Mouse (Mus musculus): Measurements from ENCODE around the gene Rab39. TPM values are rescaled to one million over a fixed set of nuclear protein-coding genes. Genes with fewer than 3 reads are reported as not detected.

The Rab39 gene
- total and polyA plus RNA-seq, 3 experiments = 0.91 to 2.7 (median 2.4) TPM

DNA sequence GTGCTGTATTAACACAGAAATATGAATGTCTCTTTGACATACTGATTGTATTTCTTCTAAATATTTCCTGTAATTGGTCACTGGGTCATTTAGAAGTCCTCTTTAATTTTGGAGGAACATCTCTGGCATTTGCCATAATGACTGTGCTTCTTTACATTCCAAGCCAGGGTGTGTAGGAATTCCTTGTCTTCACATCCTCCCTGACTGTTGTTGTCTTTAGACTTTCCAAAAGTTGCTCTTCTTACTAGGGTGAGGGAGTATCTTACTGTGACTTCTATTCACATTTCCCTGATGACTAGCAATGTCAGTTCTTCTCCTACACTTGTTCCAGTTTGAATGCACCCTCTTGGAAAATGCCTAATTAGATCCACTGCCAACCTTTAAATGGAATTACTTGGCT, 48.8 kb upstream of the Rab39 start:
- no peak overlapping the region for H3K4me2 ChIP-seq (ENCODE audit: insufficient read depth, low read depth, poor library complexity, severe bottlenecking)
- H3K79me2 ChIP-seq (replicated peaks; ENCODE audit: control insufficient read depth, extremely low read depth, insufficient read depth, poor library complexity, severe bottlenecking) = no peaks in the 10 kb centered on the region
- dilution Hi-C loops (cut with MboI; ENCODE audit: extremely low pct_ligation_motif_present, extremely low pct_unique_long_range_greater_than_20kb, low sequenced_read_pairs) = no loop called here
- no peaks in the 10 kb centered on the region for H3K36me3 ChIP-seq (replicated peaks in 1 of 2; ENCODE audit: control insufficient read depth in 1 of 2, insufficient read depth in 1 of 2, low read length in 1 of 2)
- no peaks in the 10 kb centered on the region for H3K27me3 ChIP-seq (replicated peaks)
- DNase-seq (ENCODE audit: extremely low read depth) = no peak
- in situ Hi-C loops (cut with MboI; ENCODE audit: low pct_ligation_motif_present, low pct_unique_long_range_greater_than_20kb, low sequenced_read_pairs) = no loop called here
- no peaks in the 10 kb centered on the region for H3K4me1 ChIP-seq (ENCODE audit: control insufficient read depth in 1 of 2, insufficient read depth in 2 of 2)
- no peak overlapping the region for H3K27ac ChIP-seq (ENCODE audit: insufficient read depth, low read depth)
- H3K9ac ChIP-seq (ENCODE audit: insufficient read depth, low read depth) = no peak overlapping the region
- TF ChIP-seq JUND (conservative IDR thresholded peaks at IDR 0.05; ENCODE audit: low read depth, low read length) = no peak
- no peak overlapping the region for H3K4me3 ChIP-seq (replicated peaks in 1 of 3; ENCODE audit: low read depth in 2 of 3, low read length in 2 of 3, poor library complexity in 1 of 3)
- H3K9me3 ChIP-seq (replicated peaks; ENCODE audit: low read length) = no peaks in the 10 kb centered on the region

DNA sequence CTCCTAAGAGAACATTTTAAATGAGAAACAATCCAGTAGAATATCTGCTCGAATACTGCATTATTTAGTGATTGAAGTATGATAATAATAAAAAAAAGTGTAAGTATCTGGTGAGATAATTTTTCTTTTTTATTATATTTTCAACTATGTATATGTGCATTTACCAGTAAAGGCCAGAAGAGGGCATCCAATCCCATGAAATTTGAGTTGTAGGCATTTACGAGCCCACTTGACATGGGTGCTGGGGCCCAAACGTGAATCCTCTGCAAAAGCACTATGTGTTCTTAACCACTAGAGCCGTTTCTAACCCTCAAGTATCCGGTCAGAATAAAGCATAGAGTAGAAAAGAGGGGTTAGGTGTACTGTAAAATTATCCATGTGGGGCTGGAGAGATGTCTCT, 44.9 kb upstream of the Rab39 start:
- DNase-seq (ENCODE audit: extremely low read depth) = peak; percentile 27
- Histone ChIP-seq H3K4me3 (replicated peaks in 1 of 3; ENCODE audit: low read depth in 2 of 3, low read length in 2 of 3, poor library complexity in 1 of 3) (no peak overlapping the region), H3K9me3 (replicated peaks; ENCODE audit: low read length) (no peaks in the 10 kb centered on the region), H3K4me2 (ENCODE audit: insufficient read depth, low read depth, poor library complexity, severe bottlenecking) (no peak overlapping the region), H3K79me2 (replicated peaks; ENCODE audit: control insufficient read depth, extremely low read depth, insufficient read depth, poor library complexity, severe bottlenecking) (no peaks in the 10 kb centered on the region), H3K9ac (ENCODE audit: insufficient read depth, low read depth) (no peak overlapping the region), H3K36me3 (replicated peaks in 1 of 2; ENCODE audit: control insufficient read depth in 1 of 2, insufficient read depth in 1 of 2, low read length in 1 of 2) (no peaks in the 10 kb centered on the region), H3K27ac (ENCODE audit: insufficient read depth, low read depth) (no peak overlapping the region), H3K27me3 (replicated peaks) (no peaks in the 10 kb centered on the region), H3K4me1 (ENCODE audit: control insufficient read depth in 1 of 2, insufficient read depth in 2 of 2) (no peaks in the 10 kb centered on the region)
- peak; percentile 46; the same call in 1 of the 2 replicates for TF ChIP-seq SMC3 (IDR thresholded peaks at IDR 0.05; ENCODE audit: low read depth, low read length)
- no peak for TF ChIP-seq CHD2 (IDR thresholded peaks at IDR 0.05; ENCODE audit: low read length)
- TF ChIP-seq RAD21 (IDR thresholded peaks at IDR 0.05; ENCODE audit: low read depth, low read length) = peak; percentile 65
- peak in 1 of 2 experiments; percentile 65; a peak in 2 of 4 replicates for TF ChIP-seq CTCF (conservative IDR thresholded peaks at IDR 0.05 in 1 of 2, IDR thresholded peaks at IDR 0.05 in 1 of 2; ENCODE audit: low read depth in 2 of 2, low read length in 2 of 2)
- in situ Hi-C loops (cut with MboI; ENCODE audit: low pct_ligation_motif_present, low pct_unique_long_range_greater_than_20kb, low sequenced_read_pairs) (no loop called here), dilution Hi-C loops (cut with MboI; ENCODE audit: extremely low pct_ligation_motif_present, extremely low pct_unique_long_range_greater_than_20kb, low sequenced_read_pairs) (no loop called here)

DNA sequence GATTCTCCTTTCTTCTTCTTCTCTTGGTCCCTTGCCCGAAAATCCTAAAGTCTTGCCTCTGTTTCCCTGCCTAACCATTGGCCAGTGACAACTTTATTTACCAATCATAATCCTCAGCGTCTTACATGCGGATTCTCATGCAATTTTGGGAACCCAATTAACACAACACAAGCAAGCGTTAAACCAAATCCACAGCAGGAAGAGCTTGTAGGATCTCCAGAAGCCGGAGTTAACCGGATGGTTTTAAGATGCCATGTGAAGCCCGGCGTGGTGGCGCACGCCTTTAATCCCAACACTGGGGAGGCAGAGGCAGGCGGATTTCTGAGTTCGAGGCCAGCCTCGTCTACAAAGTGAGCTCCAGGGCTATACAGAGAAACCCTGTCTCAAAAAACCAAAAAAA, 44.4 kb upstream of the Rab39 start:
- no peak for TF ChIP-seq NRF1 (IDR thresholded peaks at IDR 0.05; ENCODE audit: low read depth, low read length)
- no peak for TF ChIP-seq ETS1 (conservative IDR thresholded peaks at IDR 0.05; ENCODE audit: low read depth, low read length)
- no peak for TF ChIP-seq USF1 (IDR thresholded peaks at IDR 0.05; ENCODE audit: low read depth, low read length)
- TF ChIP-seq ZMIZ1 (IDR thresholded peaks at IDR 0.05; ENCODE audit: low read depth, low read length) = no peak
- TF ChIP-seq SMC3 (IDR thresholded peaks at IDR 0.05; ENCODE audit: low read depth, low read length) = no peak
- TF ChIP-seq EP300 (IDR thresholded peaks at IDR 0.05; ENCODE audit: low read length) = no peak
- no peak for TF ChIP-seq MXI1 (IDR thresholded peaks at IDR 0.05; ENCODE audit: low read depth, low read length)
- no peak for TF ChIP-seq SIN3A (IDR thresholded peaks at IDR 0.05; ENCODE audit: low read length)
- TF ChIP-seq MYC (IDR thresholded peaks at IDR 0.05; ENCODE audit: low read depth, low read length) = no peak
- TF ChIP-seq MEF2A (IDR thresholded peaks at IDR 0.05; ENCODE audit: borderline replicate concordance, low read depth, low read length) = no peak
- TF ChIP-seq USF2 (conservative IDR thresholded peaks at IDR 0.05; ENCODE audit: low read depth, low read length) = no peak
- no peak for TF ChIP-seq JUND (conservative IDR thresholded peaks at IDR 0.05; ENCODE audit: low read depth, low read length)
- no peak for TF ChIP-seq HCFC1 (IDR thresholded peaks at IDR 0.05; ENCODE audit: low read depth, low read length)
- TF ChIP-seq POLR2A (IDR thresholded peaks at IDR 0.05; ENCODE audit: low read depth, low read length) = no peak
- TF ChIP-seq E2F4 (IDR thresholded peaks at IDR 0.05; ENCODE audit: insufficient replicate concordance, low read depth, low read length) = no peak
- DNase-seq (ENCODE audit: extremely low read depth) = no peak
- Histone ChIP-seq H3K4me2 (ENCODE audit: insufficient read depth, low read depth, poor library complexity, severe bottlenecking) (no peak overlapping the region), H3K36me3 (replicated peaks in 1 of 2; ENCODE audit: control insufficient read depth in 1 of 2, insufficient read depth in 1 of 2, low read length in 1 of 2) (no peaks in the 10 kb centered on the region), H3K27me3 (replicated peaks) (no peaks in the 10 kb centered on the region), H3K9me3 (replicated peaks; ENCODE audit: low read length) (no peaks in the 10 kb centered on the region), H3K4me1 (ENCODE audit: control insufficient read depth in 1 of 2, insufficient read depth in 2 of 2) (no peaks in the 10 kb centered on the region), H3K79me2 (replicated peaks; ENCODE audit: control insufficient read depth, extremely low read depth, insufficient read depth, poor library complexity, severe bottlenecking) (no peaks in the 10 kb centered on the region), H3K27ac (ENCODE audit: insufficient read depth, low read depth) (no peak overlapping the region), H3K9ac (ENCODE audit: insufficient read depth, low read depth) (no peak overlapping the region), H3K4me3 (replicated peaks in 1 of 3; ENCODE audit: low read depth in 2 of 3, low read length in 2 of 3, poor library complexity in 1 of 3) (no peak overlapping the region)
- dilution Hi-C loops (cut with MboI; ENCODE audit: extremely low pct_ligation_motif_present, extremely low pct_unique_long_range_greater_than_20kb, low sequenced_read_pairs) (no loop called here), in situ Hi-C loops (cut with MboI; ENCODE audit: low pct_ligation_motif_present, low pct_unique_long_range_greater_than_20kb, low sequenced_read_pairs) (no loop called here)
